Mouse (Mus musculus): Measurements from ENCODE around the gene Acot3.
"Not testable (repeated sequence)": the region's sequence is repeated elsewhere in the genome, so short reads cannot be mapped to it uniquely, and the experiment has no call there.

Gene Acot3

GRCm38 (mm10) chr12:84051937-84052474 lies at the start of gene Acot3:
Gene Acot3 (plus strand): TSS chr12:84052144.
- DNase-seq, result no peak

- DNase-seq, result no peak
Measured at GRCm38 (mm10) chr12:84003866-84004265, 48.1 kb upstream of the Acot3 start.

- DNase-seq, result peak; percentile 32
Measured at GRCm38 (mm10) chr12:84008251-84008650, 43.7 kb upstream of the Acot3 start.

GRCm38 (mm10) chr12:84008729-84009128 lies 43.2 kb upstream of the Acot3 start:
- DNase-seq, result no peak

GRCm38 (mm10) chr12:84009171-84009965 lies 42.6 kb upstream of the Acot3 start, which contains the start of gene Acot1:
Gene Acot1 (plus strand): TSS chr12:84009490.
- DNase-seq, result peak; percentile 76

GRCm38 (mm10) chr12:84010201-84010600 lies 41.7 kb upstream of the Acot3 start:
- no peak for DNase-seq

- peak; percentile 85 for DNase-seq
Measured at GRCm38 (mm10) chr12:84011251-84012040, 40.5 kb upstream of the Acot3 start.

GRCm38 (mm10) chr12:84013130-84013529 lies 38.8 kb upstream of the Acot3 start:
- no peak for DNase-seq

GRCm38 (mm10) chr12:84013701-84014100 lies 38.2 kb upstream of the Acot3 start:
- no peak for DNase-seq

GRCm38 (mm10) chr12:84020528-84020927 lies 31.4 kb upstream of the Acot3 start:
- DNase-seq, result peak; percentile 82

- not testable (repeated sequence) for DNase-seq
Measured at GRCm38 (mm10) chr12:84022266-84022665, 29.7 kb upstream of the Acot3 start.

GRCm38 (mm10) chr12:84023052-84023745 lies 28.7 kb upstream of the Acot3 start:
- no peak for DNase-seq

GRCm38 (mm10) chr12:84025888-84026287 lies 26.1 kb upstream of the Acot3 start:
- DNase-seq, result no peak

- DNase-seq, result not testable (repeated sequence)
Measured at GRCm38 (mm10) chr12:84028328-84028727, 23.6 kb upstream of the Acot3 start.

- DNase-seq, result not testable (repeated sequence)
Measured at GRCm38 (mm10) chr12:84029043-84029442, 22.9 kb upstream of the Acot3 start.

GRCm38 (mm10) chr12:84030659-84031332 lies 21.1 kb upstream of the Acot3 start:
- DNase-seq, result peak; percentile 88

GRCm38 (mm10) chr12:84032854-84033253 lies 19.1 kb upstream of the Acot3 start:
- no peak for DNase-seq

- not testable (repeated sequence) for DNase-seq
Measured at GRCm38 (mm10) chr12:84033302-84033701, 18.6 kb upstream of the Acot3 start.

GRCm38 (mm10) chr12:84034108-84034507 lies 17.8 kb upstream of the Acot3 start:
- DNase-seq, result no peak

- peak; percentile 34 for DNase-seq
Measured at GRCm38 (mm10) chr12:84038241-84038640, 13.7 kb upstream of the Acot3 start, which contains the start of gene Acot4. Gene Acot4 (plus strand): TSS chr12:84038379.

- peak; percentile 26 for DNase-seq
Measured at GRCm38 (mm10) chr12:84038691-84039111, 13.2 kb upstream of the Acot3 start, which contains the start of gene Gm49366. Gene Gm49366 (plus strand): TSS chr12:84038935.

GRCm38 (mm10) chr12:84042248-84042647 lies 9.7 kb upstream of the Acot3 start:
- DNase-seq, result no peak

All from lung, postnatal 14 days (tissue).